Mouse (Mus musculus) spleen, adult 2 months (tissue): ENCODE results near the gene Sync.

Source experiments
- CTCF ChIP-seq: fragments of 200-500 bp; IDR thresholded peaks from 2 replicates; pipeline ENCODE4 v1.5.1; 2011; ENCODE audit warnings: mild to moderate bottlenecking, inconsistent platforms; ENCODE audit not compliant: insufficient read depth, insufficient read length, insufficient replicate concordance; ENCODE audit errors: extremely low read depth
- POLR2A ChIP-seq: fragments of 200-500 bp; IDR thresholded peaks from 2 replicates; pipeline ENCODE4 v1.6.1; 2011; ENCODE audit warnings: low read depth, low read length, inconsistent platforms

GRCm38 (mm10) chr4:129266821-129267220 is 20.6 kb upstream of the Sync start:
- no peak for TF ChIP-seq POLR2A
- TF ChIP-seq CTCF = no peak
